Mouse (Mus musculus) erythroblast, adult 5-6 weeks (primary cell): ENCODE data around the gene Edf1. TPM values are rescaled to one million over a fixed set of nuclear protein-coding genes. Genes with fewer than 3 reads are reported as not detected.

Source experiments
- total RNA-seq, 2 experiments: library from RNA; stranded (forward) in 1 of 2; stranded (reverse) in 1 of 2; fragments of 150-400 nt in 1 of 2; fragments of 200-764, 138-1000 nt in 1 of 2; gene quantifications; 2 replicates each; pipeline versions ENCODE4 v1.2.3 to v1.2.4; 2015 to 2017; ENCODE audit warnings: low replicate concordance in 2 of 2

Edf1 gene
- total RNA-seq, 2 experiments from 2014 or later = 27.3 to 32.9 TPM

Other genes starting within 250 kb of the Edf1 start
Only the 30 nearest of the 33 such genes appear.
- 13.3 TPM in 1 of 2 replicates, not detected in the other for gene Dpp7, start 201.5 kb upstream of the Edf1 start, total RNA-seq (2015; ENCODE audit: low replicate concordance)
- gene Dpp7, start 201.5 kb upstream of the Edf1 start, total RNA-seq (2017; ENCODE audit: low replicate concordance) = 2.6 TPM in 1 of 2 replicates, not detected in the other
- 7.7 and 13.3 TPM in 2 replicates for gene Uap1l1, start 192.2 kb upstream of the Edf1 start, total RNA-seq (2015; ENCODE audit: low replicate concordance)
- 0.51 and 3.9 TPM in 2 replicates for gene Uap1l1, start 192.2 kb upstream of the Edf1 start, total RNA-seq (2017; ENCODE audit: low replicate concordance)
- gene Sapcd2, start 185.5 kb upstream of the Edf1 start, total RNA-seq (2015; ENCODE audit: low replicate concordance) = 3.3 and 8.8 TPM in 2 replicates
- 0.98 and 8.0 TPM in 2 replicates for gene Sapcd2, start 185.5 kb upstream of the Edf1 start, total RNA-seq (2017; ENCODE audit: low replicate concordance)
- gene Entpd2, start 162.0 kb upstream of the Edf1 start, total RNA-seq (2015; ENCODE audit: low replicate concordance) = not detected in 2 replicates
- gene Entpd2, start 162.0 kb upstream of the Edf1 start, total RNA-seq (2017; ENCODE audit: low replicate concordance) = not detected in 2 replicates
- gene Npdc1, start 158.5 kb upstream of the Edf1 start, total RNA-seq (2015; ENCODE audit: low replicate concordance) = not detected in 2 replicates
- gene Npdc1, start 158.5 kb upstream of the Edf1 start, total RNA-seq (2017; ENCODE audit: low replicate concordance) = not detected in 2 replicates
- gene Fut7, start 134.6 kb upstream of the Edf1 start, total RNA-seq (2015; ENCODE audit: low replicate concordance) = 2.7 and 4.0 TPM in 2 replicates
- 4.4 and 4.5 TPM in 2 replicates for gene Fut7, start 134.6 kb upstream of the Edf1 start, total RNA-seq (2017; ENCODE audit: low replicate concordance)
- 7.7 and 16.7 TPM in 2 replicates for gene Abca2, start 129.1 kb upstream of the Edf1 start, total RNA-seq (2015; ENCODE audit: low replicate concordance)
- gene Abca2, start 129.1 kb upstream of the Edf1 start, total RNA-seq (2017; ENCODE audit: low replicate concordance) = 4.5 and 7.3 TPM in 2 replicates
- not detected in 2 replicates for gene Clic3, start 101.0 kb upstream of the Edf1 start, total RNA-seq (2015; ENCODE audit: low replicate concordance)
- not detected in 2 replicates for gene Clic3, start 101.0 kb upstream of the Edf1 start, total RNA-seq (2017; ENCODE audit: low replicate concordance)
- 18.2 and 33.8 TPM in 2 replicates for gene Paxx, start 96.8 kb upstream of the Edf1 start, total RNA-seq (2015; ENCODE audit: low replicate concordance)
- 8.4 and 10.6 TPM in 2 replicates for gene Paxx, start 96.8 kb upstream of the Edf1 start, total RNA-seq (2017; ENCODE audit: low replicate concordance)
- gene Ptgds, start 87.8 kb upstream of the Edf1 start, total RNA-seq (2015; ENCODE audit: low replicate concordance) = 1.3 TPM in 1 of 2 replicates, not detected in the other
- not detected in 2 replicates for gene Ptgds, start 87.8 kb upstream of the Edf1 start, total RNA-seq (2017; ENCODE audit: low replicate concordance)
- not detected in 2 replicates for gene Lcn12, start 63.9 kb upstream of the Edf1 start, total RNA-seq (2015; ENCODE audit: low replicate concordance)
- gene Lcn12, start 63.9 kb upstream of the Edf1 start, total RNA-seq (2017; ENCODE audit: low replicate concordance) = not detected in 2 replicates
- 6.7 and 7.5 TPM in 2 replicates for gene Fbxw5, start 57.1 kb upstream of the Edf1 start, total RNA-seq (2015; ENCODE audit: low replicate concordance)
- 3.2 and 5.1 TPM in 2 replicates for gene Fbxw5, start 57.1 kb upstream of the Edf1 start, total RNA-seq (2017; ENCODE audit: low replicate concordance)
- gene C8g, start 56.1 kb upstream of the Edf1 start, total RNA-seq (2015; ENCODE audit: low replicate concordance) = not detected in 2 replicates
- gene C8g, start 56.1 kb upstream of the Edf1 start, total RNA-seq (2017; ENCODE audit: low replicate concordance) = not detected in 2 replicates
- 1.7 and 2.3 TPM in 2 replicates for gene Traf2, start 10.9 kb upstream of the Edf1 start, total RNA-seq (2015; ENCODE audit: low replicate concordance)
- gene Traf2, start 10.9 kb upstream of the Edf1 start, total RNA-seq (2017; ENCODE audit: low replicate concordance) = 4.2 and 4.3 TPM in 2 replicates
- gene Mamdc4, start 17.0 kb downstream of the Edf1 start, total RNA-seq (2015; ENCODE audit: low replicate concordance) = 2.5 and 7.1 TPM in 2 replicates
- gene Mamdc4, start 17.0 kb downstream of the Edf1 start, total RNA-seq (2017; ENCODE audit: low replicate concordance) = 4.3 and 4.5 TPM in 2 replicates
- 0.96 and 7.1 TPM in 2 replicates for gene Phpt1, start 17.4 kb downstream of the Edf1 start, total RNA-seq (2015; ENCODE audit: low replicate concordance)
- 2.1 TPM in 1 of 2 replicates, not detected in the other for gene Phpt1, start 17.4 kb downstream of the Edf1 start, total RNA-seq (2017; ENCODE audit: low replicate concordance)
- gene Ajm1, start 23.9 kb downstream of the Edf1 start, total RNA-seq (2015; ENCODE audit: low replicate concordance) = 0.63 TPM in 1 of 2 replicates, not detected in the other
- gene Ajm1, start 23.9 kb downstream of the Edf1 start, total RNA-seq (2017; ENCODE audit: low replicate concordance) = not detected in 2 replicates
- gene Rabl6, start 50.7 kb downstream of the Edf1 start, total RNA-seq (2015; ENCODE audit: low replicate concordance) = 18.1 and 22.4 TPM in 2 replicates
- gene Rabl6, start 50.7 kb downstream of the Edf1 start, total RNA-seq (2017; ENCODE audit: low replicate concordance) = 11.8 and 29.1 TPM in 2 replicates
- not detected in 2 replicates for gene Ccdc183, start 59.8 kb downstream of the Edf1 start, total RNA-seq (2015; ENCODE audit: low replicate concordance)
- not detected in 2 replicates for gene Ccdc183, start 59.8 kb downstream of the Edf1 start, total RNA-seq (2017; ENCODE audit: low replicate concordance)
- 4.6 and 6.0 TPM in 2 replicates for gene Tmem141, start 64.2 kb downstream of the Edf1 start, total RNA-seq (2015; ENCODE audit: low replicate concordance)
- gene Tmem141, start 64.2 kb downstream of the Edf1 start, total RNA-seq (2017; ENCODE audit: low replicate concordance) = 2.2 and 9.4 TPM in 2 replicates
- gene Fcna, start 70.2 kb downstream of the Edf1 start, total RNA-seq (2015; ENCODE audit: low replicate concordance) = 20.5 and 47.1 TPM in 2 replicates
- gene Fcna, start 70.2 kb downstream of the Edf1 start, total RNA-seq (2017; ENCODE audit: low replicate concordance) = 24.3 and 27.7 TPM in 2 replicates
- not detected in 2 replicates for gene Lcn8, start 95.3 kb downstream of the Edf1 start, total RNA-seq (2015; ENCODE audit: low replicate concordance)
- not detected in 2 replicates for gene Lcn8, start 95.3 kb downstream of the Edf1 start, total RNA-seq (2017; ENCODE audit: low replicate concordance)
- not detected in 2 replicates for gene Lcn5, start 100.1 kb downstream of the Edf1 start, total RNA-seq (2015; ENCODE audit: low replicate concordance)
- not detected in 2 replicates for gene Lcn5, start 100.1 kb downstream of the Edf1 start, total RNA-seq (2017; ENCODE audit: low replicate concordance)
- not detected in 2 replicates for gene Lcn6, start 118.9 kb downstream of the Edf1 start, total RNA-seq (2015; ENCODE audit: low replicate concordance)
- not detected in 2 replicates for gene Lcn6, start 118.9 kb downstream of the Edf1 start, total RNA-seq (2017; ENCODE audit: low replicate concordance)
- not detected in 2 replicates for gene Lcn10, start 124.9 kb downstream of the Edf1 start, total RNA-seq (2015; ENCODE audit: low replicate concordance)
- gene Lcn10, start 124.9 kb downstream of the Edf1 start, total RNA-seq (2017; ENCODE audit: low replicate concordance) = not detected in 2 replicates
- gene Obp2a, start 142.2 kb downstream of the Edf1 start, total RNA-seq (2015; ENCODE audit: low replicate concordance) = not detected in 2 replicates
- not detected in 2 replicates for gene Obp2a, start 142.2 kb downstream of the Edf1 start, total RNA-seq (2017; ENCODE audit: low replicate concordance)
- 1.5 and 2.3 TPM in 2 replicates for gene Bmyc, start 148.9 kb downstream of the Edf1 start, total RNA-seq (2015; ENCODE audit: low replicate concordance)
- gene Bmyc, start 148.9 kb downstream of the Edf1 start, total RNA-seq (2017; ENCODE audit: low replicate concordance) = not detected in 2 replicates
- gene Obp2b, start 179.2 kb downstream of the Edf1 start, total RNA-seq (2015; ENCODE audit: low replicate concordance) = not detected in 2 replicates
- not detected in 2 replicates for gene Obp2b, start 179.2 kb downstream of the Edf1 start, total RNA-seq (2017; ENCODE audit: low replicate concordance)
- gene Lcn3, start 207.7 kb downstream of the Edf1 start, total RNA-seq (2015; ENCODE audit: low replicate concordance) = not detected in 2 replicates
- gene Lcn3, start 207.7 kb downstream of the Edf1 start, total RNA-seq (2017; ENCODE audit: low replicate concordance) = not detected in 2 replicates
- not detected in 2 replicates for gene Lcn11, start 219.2 kb downstream of the Edf1 start, total RNA-seq (2015; ENCODE audit: low replicate concordance)
- not detected in 2 replicates for gene Lcn11, start 219.2 kb downstream of the Edf1 start, total RNA-seq (2017; ENCODE audit: low replicate concordance)